Mouse (Mus musculus): ENCODE measurements around the gene Pitpnm2. TPM values are rescaled to one million over a fixed set of nuclear protein-coding genes. Genes with fewer than 3 reads are reported as not detected.

Pitpnm2 gene
- total and polyA plus RNA-seq, 3 experiments: 37.7 to 40.1 (median 40.1) TPM

DNA sequence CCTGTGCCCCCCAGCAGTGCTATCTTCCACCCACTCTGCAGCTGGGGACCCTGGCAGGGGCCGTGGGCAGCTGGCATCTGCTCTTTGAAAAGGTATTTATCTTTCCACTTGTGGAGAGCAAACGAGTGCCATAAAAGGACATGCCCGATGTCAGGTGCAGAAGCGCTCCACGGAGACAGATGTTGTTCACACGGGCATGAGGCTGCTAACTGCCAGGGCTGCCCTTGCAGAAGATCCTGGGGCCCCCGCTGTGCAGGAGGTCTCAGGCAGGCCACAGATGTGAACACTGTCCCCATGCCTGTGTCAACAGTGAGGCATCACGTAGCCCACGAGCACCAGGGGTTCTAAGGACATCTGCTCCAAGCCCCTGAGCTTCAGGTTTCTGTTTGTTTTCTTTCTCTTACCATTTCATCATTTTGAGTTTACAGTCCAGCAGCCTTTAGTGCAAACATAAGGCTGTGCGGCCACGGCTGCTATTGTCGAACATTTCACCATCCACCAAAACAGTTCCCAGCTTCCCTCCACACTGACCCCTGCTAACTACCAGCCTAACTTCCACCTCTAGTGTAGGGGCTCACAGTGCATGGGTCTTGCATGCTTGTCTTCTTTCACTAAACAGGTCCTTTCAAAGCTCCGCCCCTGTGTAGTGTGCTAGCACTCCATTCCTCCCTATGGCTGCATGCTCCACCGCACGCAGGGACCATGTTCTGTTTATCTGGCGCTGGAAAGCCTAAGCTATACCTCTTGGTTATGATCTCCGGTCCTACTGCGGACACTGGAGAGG is 17.0 kb downstream of the Pitpnm2 start:
- Histone ChIP-seq H3K27ac (no peak overlapping the region), H3K4me1 (ENCODE audit: control insufficient read depth, insufficient read depth, low read length) (peaks cover 32% of the 10 kb centered on the region), H3K36me3 (ENCODE audit: control insufficient read depth, insufficient read depth, low read length) (peaks cover 4% of the 10 kb centered on the region), H3K27me3 (ENCODE audit: control insufficient read depth, insufficient read depth, low read length) (no peaks in the 10 kb centered on the region), H3K4me3 (no peak overlapping the region), H3K9ac (ENCODE audit: low read depth, low read length) (no peak overlapping the region), H3K79me2 (replicated peaks; ENCODE audit: control insufficient read depth, insufficient read depth, low read length) (peaks cover 5% of the 10 kb centered on the region)
- TF ChIP-seq EP300 (IDR thresholded peaks at IDR 0.05; ENCODE audit: insufficient read depth, low read depth, low read length): no peak
- no peak for TF ChIP-seq CTCF (IDR thresholded peaks at IDR 0.05)
- TF ChIP-seq POLR2A (IDR thresholded peaks at IDR 0.05; ENCODE audit: insufficient read depth, low read depth, low read length): no peak
- intact Hi-C loops (cut with DNase I): no loop called here
- peak in 1 of 2 experiments; percentile 23 for DNase-seq
- 62% methylated on average over 18 of the region's 18 CpGs for WGBS

DNA sequence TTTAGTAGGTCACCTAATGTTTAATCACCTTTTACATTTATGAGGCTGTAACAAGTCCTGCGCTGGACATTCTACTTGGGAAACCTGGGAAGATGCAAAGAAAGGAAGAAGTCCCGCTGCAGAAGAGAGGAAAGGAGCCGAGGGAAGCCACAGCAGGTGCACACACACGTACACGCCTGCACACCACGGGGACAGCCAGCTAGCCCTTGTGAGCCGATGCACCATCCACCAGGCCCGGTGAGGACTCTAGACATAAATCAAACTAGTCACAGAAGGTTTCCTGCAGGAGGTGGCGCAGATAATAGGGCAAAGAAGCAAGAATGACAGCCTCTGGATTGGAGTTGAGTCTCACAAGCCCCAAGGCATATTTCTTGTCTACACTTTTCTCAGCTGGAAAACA is 19.1 kb downstream of the Pitpnm2 start:
- WGBS: 85% methylated on average over 9 of the region's 9 CpGs

DNA sequence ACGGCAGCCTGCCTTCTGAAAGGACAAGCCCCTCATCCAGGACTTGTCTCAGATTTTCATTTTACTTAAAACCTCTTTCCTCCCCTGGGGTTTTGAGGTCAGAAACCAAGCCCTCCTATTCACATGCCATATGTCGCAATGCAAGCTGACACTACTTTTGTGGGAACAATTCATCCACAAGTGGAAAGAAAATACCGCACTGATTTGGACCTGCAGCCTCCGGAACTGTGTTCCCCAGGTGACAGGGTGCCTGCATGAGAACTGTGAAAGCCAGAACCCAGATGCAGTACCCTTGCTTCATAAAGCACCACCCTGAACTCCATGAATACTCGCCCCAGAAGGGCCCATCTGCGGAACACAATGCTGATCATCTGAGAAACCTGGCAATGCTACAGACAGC is 22.4 kb downstream of the Pitpnm2 start:
- no peak overlapping the region for H3K4me3 ChIP-seq
- H3K4me1 ChIP-seq (ENCODE audit: control insufficient read depth, insufficient read depth, low read length): peaks cover 37% of the 10 kb centered on the region

More for the DNA sequence above, 19.1 kb downstream of the Pitpnm2 start:
- Histone ChIP-seq H3K27ac (no peak overlapping the region), H3K4me3 (no peak overlapping the region), H3K36me3 (ENCODE audit: control insufficient read depth, insufficient read depth, low read length) (no peaks in the 10 kb centered on the region), H3K27me3 (ENCODE audit: control insufficient read depth, insufficient read depth, low read length) (no peaks in the 10 kb centered on the region), H3K4me1 (ENCODE audit: control insufficient read depth, insufficient read depth, low read length) (peaks cover 32% of the 10 kb centered on the region), H3K79me2 (replicated peaks; ENCODE audit: control insufficient read depth, insufficient read depth, low read length) (peaks cover 4% of the 10 kb centered on the region), H3K9ac (ENCODE audit: low read depth, low read length) (no peak overlapping the region)
- DNase-seq: no peak
- TF ChIP-seq CTCF (IDR thresholded peaks at IDR 0.05): no peak
- intact Hi-C loops (cut with DNase I): no loop called here

DNA sequence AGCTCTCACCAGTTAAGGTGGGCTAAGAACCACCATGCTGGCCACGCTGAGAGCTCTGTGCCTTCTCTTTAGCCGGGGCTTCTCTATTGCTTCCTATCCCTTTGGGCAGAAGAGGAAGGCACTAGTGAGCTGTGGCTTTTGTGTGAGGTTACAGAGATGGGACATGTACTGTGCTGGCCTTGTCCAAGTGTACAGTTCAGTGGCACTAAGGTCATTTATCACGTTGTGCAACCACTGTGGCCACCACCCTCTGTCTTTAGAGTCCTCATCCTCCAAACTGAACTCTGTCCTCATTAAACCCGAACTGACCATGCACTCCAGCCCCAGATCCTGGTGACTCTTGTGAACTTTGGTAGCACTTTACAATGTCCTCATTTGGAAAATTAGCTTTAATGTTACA is 23.1 kb downstream of the Pitpnm2 start:
- Histone ChIP-seq H3K27me3 (ENCODE audit: control insufficient read depth, insufficient read depth, low read length) (no peaks in the 10 kb centered on the region), H3K4me1 (ENCODE audit: control insufficient read depth, insufficient read depth, low read length) (peaks cover 39% of the 10 kb centered on the region), H3K36me3 (ENCODE audit: control insufficient read depth, insufficient read depth, low read length) (peaks cover 3% of the 10 kb centered on the region; the same call in 1 of the 2 replicates), H3K79me2 (replicated peaks; ENCODE audit: control insufficient read depth, insufficient read depth, low read length) (peaks cover 2% of the 10 kb centered on the region), H3K9ac (ENCODE audit: low read depth, low read length) (no peak overlapping the region), H3K27ac (peak overlapping the region; percentile 27), H3K4me3 (no peak overlapping the region)
- intact Hi-C loops (cut with DNase I): no loop called here
- 70% methylated on average over 4 of the region's 4 CpGs for WGBS
- DNase-seq: no peak
- TF ChIP-seq EP300 (IDR thresholded peaks at IDR 0.05; ENCODE audit: insufficient read depth, low read depth, low read length) (0 out of 2 replicates have a peak, but pooled peaks have one; percentile 5), CTCF (IDR thresholded peaks at IDR 0.05) (no peak)

More for the DNA sequence above, 22.4 kb downstream of the Pitpnm2 start:
- H3K36me3 ChIP-seq (ENCODE audit: control insufficient read depth, insufficient read depth, low read length): no peaks in the 10 kb centered on the region
- H3K27me3 ChIP-seq (ENCODE audit: control insufficient read depth, insufficient read depth, low read length): no peaks in the 10 kb centered on the region
- no peak overlapping the region for H3K9ac ChIP-seq (ENCODE audit: low read depth, low read length)
- DNase-seq: no peak
- H3K79me2 ChIP-seq (replicated peaks; ENCODE audit: control insufficient read depth, insufficient read depth, low read length): peaks cover 2% of the 10 kb centered on the region
- intact Hi-C loops (cut with DNase I): no loop called here
- TF ChIP-seq POLR2A (IDR thresholded peaks at IDR 0.05; ENCODE audit: insufficient read depth, low read depth, low read length) (no peak), EP300 (IDR thresholded peaks at IDR 0.05; ENCODE audit: insufficient read depth, low read depth, low read length) (no peak), CTCF (IDR thresholded peaks at IDR 0.05) (no peak)
- 43% methylated on average over 6 of the region's 6 CpGs for WGBS
- peak overlapping the region; percentile 27 for H3K27ac ChIP-seq

DNA sequence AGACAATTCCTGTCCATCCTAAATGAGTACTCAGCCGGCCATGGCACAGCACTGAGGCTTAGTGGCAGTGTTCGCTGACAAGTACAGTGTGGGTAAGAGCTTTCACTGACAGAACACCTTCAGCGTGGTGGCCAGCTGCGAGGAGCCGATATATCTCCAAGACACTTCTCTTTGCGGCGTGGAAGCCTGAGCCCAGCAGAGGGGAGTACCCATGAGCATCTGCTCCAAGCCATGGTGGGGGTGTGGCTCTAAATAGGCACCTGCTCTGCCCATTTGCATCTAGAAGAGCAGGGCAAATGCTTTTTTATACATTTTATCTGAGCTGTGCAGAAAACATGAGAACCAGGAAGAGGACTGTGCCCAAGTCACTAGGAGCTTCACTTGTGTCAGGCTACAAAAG is 23.7 kb downstream of the Pitpnm2 start:
- Histone ChIP-seq H3K27me3 (ENCODE audit: control insufficient read depth, insufficient read depth, low read length) (no peaks in the 10 kb centered on the region), H3K4me3 (no peak overlapping the region), H3K79me2 (replicated peaks; ENCODE audit: control insufficient read depth, insufficient read depth, low read length) (peaks cover 2% of the 10 kb centered on the region), H3K9ac (ENCODE audit: low read depth, low read length) (no peak overlapping the region), H3K27ac (0 out of 2 replicates have a peak overlapping the region, but pooled peaks have one; percentile 16), H3K4me1 (ENCODE audit: control insufficient read depth, insufficient read depth, low read length) (peaks cover 41% of the 10 kb centered on the region), H3K36me3 (ENCODE audit: control insufficient read depth, insufficient read depth, low read length) (peaks cover 6% of the 10 kb centered on the region)
- TF ChIP-seq EP300 (IDR thresholded peaks at IDR 0.05; ENCODE audit: insufficient read depth, low read depth, low read length) (no peak), CTCF (IDR thresholded peaks at IDR 0.05) (no peak)
- WGBS: 77% methylated on average over 7 of the region's 7 CpGs
- intact Hi-C loops (cut with DNase I): no loop called here
- no peak for DNase-seq

DNA sequence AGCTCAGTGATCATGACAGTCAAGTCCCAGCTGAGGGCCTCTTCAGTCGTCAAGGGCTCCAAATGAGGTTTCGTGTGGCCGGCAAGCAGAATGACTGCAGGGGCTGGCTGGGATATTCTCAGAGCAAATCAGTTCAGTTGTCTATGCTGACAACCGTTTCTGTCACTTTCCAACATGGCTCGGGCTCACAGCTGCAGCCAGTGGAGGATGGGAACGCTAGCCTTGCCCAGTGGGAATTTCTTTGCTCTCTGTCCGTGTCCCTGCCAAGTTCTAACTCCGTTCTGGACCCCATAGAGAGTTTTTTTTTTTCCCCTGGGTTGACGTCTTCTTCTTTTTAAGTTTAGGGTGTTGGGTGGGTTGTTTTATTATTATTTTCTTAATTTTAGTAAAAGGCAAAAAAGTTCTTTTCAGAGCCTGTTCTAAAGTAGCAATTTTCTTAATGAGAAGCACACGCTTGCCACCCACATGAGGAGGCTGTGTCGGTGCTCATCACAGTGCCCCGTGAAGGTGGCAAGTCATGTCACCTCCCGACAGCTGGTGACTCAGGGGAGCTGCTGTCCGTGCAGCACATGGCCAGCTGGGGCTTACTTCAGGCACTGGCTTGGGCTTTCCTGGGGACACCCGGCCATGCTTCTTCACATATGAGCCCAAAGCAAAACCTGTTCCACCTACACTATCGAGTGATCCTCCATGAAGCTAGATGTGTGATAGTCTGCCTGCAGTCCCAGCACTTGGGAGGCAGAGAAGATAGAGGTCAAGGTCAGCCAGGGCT is 25.1 kb downstream of the Pitpnm2 start:
- Histone ChIP-seq H3K4me1 (ENCODE audit: control insufficient read depth, insufficient read depth, low read length) (peaks cover 51% of the 10 kb centered on the region), H3K27me3 (ENCODE audit: control insufficient read depth, insufficient read depth, low read length) (no peaks in the 10 kb centered on the region), H3K9ac (ENCODE audit: low read depth, low read length) (peak overlapping the region; percentile 30; the same call in 1 of the 2 replicates), H3K4me3 (no peak overlapping the region), H3K27ac (peak overlapping the region; percentile 90), H3K36me3 (ENCODE audit: control insufficient read depth, insufficient read depth, low read length) (peaks cover 7% of the 10 kb centered on the region), H3K79me2 (replicated peaks; ENCODE audit: control insufficient read depth, insufficient read depth, low read length) (peaks cover 2% of the 10 kb centered on the region)
- DNase-seq: peak in 1 of 2 experiments; percentile 63
- intact Hi-C loops (cut with DNase I): no loop called here
- 45% methylated on average over 16 of the region's 16 CpGs for WGBS
- TF ChIP-seq EP300 (IDR thresholded peaks at IDR 0.05; ENCODE audit: insufficient read depth, low read depth, low read length): 0 out of 2 replicates have a peak, but pooled peaks have one; percentile 22
- no peak for TF ChIP-seq POLR2A (IDR thresholded peaks at IDR 0.05; ENCODE audit: insufficient read depth, low read depth, low read length)
